Mouse (Mus musculus): ENCODE results near the gene Snhg11. TPM values are rescaled to one million over a fixed set of nuclear protein-coding genes. Genes with fewer than 3 reads are reported as not detected.

The Snhg11 gene
- total RNA-seq (2021): under 1 TPM in 1 of 2 experiments, not detected in 1; 0.05 TPM
- polyA plus RNA-seq (2012; rRNA removed): 0.55 and 1.1 TPM in 2 replicates
- long read RNA-seq: 0 reads

DNA sequence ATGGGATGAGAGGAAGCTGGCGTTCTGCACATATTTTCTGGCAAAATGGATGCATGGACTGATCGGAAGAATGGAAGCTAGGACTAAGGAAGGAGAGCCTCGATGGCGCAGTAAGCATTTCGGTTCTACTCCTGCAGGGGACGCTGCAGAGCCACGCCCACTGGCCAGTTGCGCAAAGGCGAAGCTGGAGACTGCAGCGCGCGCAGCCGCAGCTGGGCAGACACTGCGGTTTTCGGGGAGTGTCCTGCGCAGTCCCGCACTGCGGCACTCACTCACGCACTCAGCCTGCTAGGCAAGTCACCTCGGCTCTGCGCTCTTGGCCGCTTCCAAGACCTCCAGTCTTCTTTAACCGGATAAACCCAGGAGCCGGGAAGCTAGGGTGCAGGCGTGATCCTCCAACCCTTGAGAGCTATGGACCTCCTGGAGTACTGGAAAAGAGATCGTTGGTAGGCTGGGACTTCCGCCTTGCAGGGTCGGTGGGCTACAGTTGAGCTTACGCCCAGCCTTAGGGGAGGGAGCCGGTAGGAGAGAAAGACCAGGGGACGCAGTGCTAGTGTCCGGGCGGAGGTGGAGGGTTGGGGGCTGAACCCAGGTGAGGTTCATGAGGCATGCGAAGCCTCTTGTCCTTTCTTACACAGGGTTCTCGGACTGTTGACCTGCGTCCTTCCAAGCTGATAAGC lies at the start of gene Snhg11:
TSS of gene Snhg11 (plus strand) at position 196 of the 680 bp plus-strand sequence.
- WGBS: 4% methylated on average over 36 of the region's 36 CpGs
- Histone ChIP-seq H3K4me1 (ENCODE audit: control insufficient read depth, insufficient read depth, low read length) (no peaks in the 10 kb centered on the region), H3K9ac (ENCODE audit: low read depth, low read length) (no peak within 1 kb of the TSS), H3K36me3 (ENCODE audit: control insufficient read depth, insufficient read depth, low read length) (no peaks in the 10 kb centered on the region), H3K27me3 (ENCODE audit: control insufficient read depth, insufficient read depth, low read length) (peaks cover 6% of the 10 kb centered on the region), H3K4me3 (no peak within 1 kb of the TSS), H3K79me2 (replicated peaks; ENCODE audit: control insufficient read depth, insufficient read depth, low read length) (no peaks in the 10 kb centered on the region), H3K27ac (no peak within 1 kb of the TSS)
- TF ChIP-seq CTCF (IDR thresholded peaks at IDR 0.05) (peak; percentile 14; the same call in 1 of the 2 replicates), POLR2A (IDR thresholded peaks at IDR 0.05; ENCODE audit: insufficient read depth, low read depth, low read length) (no peak)
- no peak for DNase-seq
- intact Hi-C loops (cut with DNase I): no loop called here

DNA sequence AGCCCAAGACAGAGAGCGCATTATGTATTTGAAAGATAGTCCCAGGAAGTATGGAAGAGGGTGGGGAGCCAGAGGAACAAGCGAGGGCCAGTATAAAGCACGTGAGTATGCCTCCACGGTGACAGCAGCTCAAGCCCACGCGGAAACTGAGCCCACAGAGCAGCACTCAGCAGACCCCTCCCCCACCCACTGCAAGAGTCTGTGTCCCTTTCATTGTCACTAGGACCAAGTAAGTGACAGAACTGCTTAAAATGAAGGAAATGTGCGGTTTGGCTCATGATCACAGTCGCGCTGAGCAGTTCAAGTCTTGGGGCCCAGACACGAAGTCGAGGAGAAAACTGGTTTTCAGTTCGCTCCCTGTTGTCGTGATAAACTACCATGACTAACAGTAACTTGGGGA lies 41.1 kb upstream of the Snhg11 start:
- Histone ChIP-seq H3K27ac (no peak overlapping the region), H3K27me3 (ENCODE audit: control insufficient read depth, insufficient read depth, low read length) (no peaks in the 10 kb centered on the region), H3K4me3 (no peak overlapping the region), H3K9ac (ENCODE audit: low read depth, low read length) (no peak overlapping the region), H3K79me2 (replicated peaks; ENCODE audit: control insufficient read depth, insufficient read depth, low read length) (no peaks in the 10 kb centered on the region), H3K4me1 (ENCODE audit: control insufficient read depth, insufficient read depth, low read length) (no peaks in the 10 kb centered on the region), H3K36me3 (ENCODE audit: control insufficient read depth, insufficient read depth, low read length) (no peaks in the 10 kb centered on the region)
- no peak for DNase-seq
- no peak for TF ChIP-seq CTCF (IDR thresholded peaks at IDR 0.05)
- TF ChIP-seq EP300 (IDR thresholded peaks at IDR 0.05; ENCODE audit: insufficient read depth, low read depth, low read length): no peak
- no peak for TF ChIP-seq POLR2A (IDR thresholded peaks at IDR 0.05; ENCODE audit: insufficient read depth, low read depth, low read length)
- intact Hi-C loops (cut with DNase I): no loop called here
- 85% methylated on average over 13 of the region's 13 CpGs for WGBS

DNA sequence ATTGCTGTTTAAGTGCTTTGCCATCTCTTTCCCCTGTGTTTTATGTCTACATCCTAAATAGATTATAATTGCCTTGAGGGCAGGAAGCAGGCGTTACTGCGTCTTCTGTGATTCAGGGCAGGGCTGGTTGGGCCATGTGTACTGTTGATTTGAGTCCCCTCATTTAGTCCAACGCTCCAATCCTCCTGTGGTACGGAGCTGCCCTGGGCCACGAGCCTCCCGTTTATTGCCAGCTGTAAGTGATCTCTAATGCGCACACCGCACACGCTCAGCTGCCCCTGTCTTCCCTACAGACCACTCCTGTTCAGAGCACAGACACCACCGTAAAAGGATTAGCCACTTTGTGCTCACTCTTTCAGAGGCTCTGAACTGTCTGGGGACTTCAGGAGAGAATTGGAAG lies 37.7 kb upstream of the Snhg11 start:
- Histone ChIP-seq H3K36me3 (ENCODE audit: control insufficient read depth, insufficient read depth, low read length) (no peaks in the 10 kb centered on the region), H3K4me3 (no peak overlapping the region), H3K79me2 (replicated peaks; ENCODE audit: control insufficient read depth, insufficient read depth, low read length) (no peaks in the 10 kb centered on the region), H3K4me1 (ENCODE audit: control insufficient read depth, insufficient read depth, low read length) (no peaks in the 10 kb centered on the region), H3K27me3 (ENCODE audit: control insufficient read depth, insufficient read depth, low read length) (no peaks in the 10 kb centered on the region), H3K27ac (no peak overlapping the region), H3K9ac (ENCODE audit: low read depth, low read length) (no peak overlapping the region)
- intact Hi-C loops (cut with DNase I): loop anchor here (2.0 kb wide), 1 partner anchor 111 kb away; no protein-coding TSS in a partner anchor
- 75% methylated on average over 10 of the region's 10 CpGs for WGBS
- no peak for DNase-seq
- TF ChIP-seq CTCF (IDR thresholded peaks at IDR 0.05) (no peak), EP300 (IDR thresholded peaks at IDR 0.05; ENCODE audit: insufficient read depth, low read depth, low read length) (no peak), POLR2A (IDR thresholded peaks at IDR 0.05; ENCODE audit: insufficient read depth, low read depth, low read length) (no peak)

DNA sequence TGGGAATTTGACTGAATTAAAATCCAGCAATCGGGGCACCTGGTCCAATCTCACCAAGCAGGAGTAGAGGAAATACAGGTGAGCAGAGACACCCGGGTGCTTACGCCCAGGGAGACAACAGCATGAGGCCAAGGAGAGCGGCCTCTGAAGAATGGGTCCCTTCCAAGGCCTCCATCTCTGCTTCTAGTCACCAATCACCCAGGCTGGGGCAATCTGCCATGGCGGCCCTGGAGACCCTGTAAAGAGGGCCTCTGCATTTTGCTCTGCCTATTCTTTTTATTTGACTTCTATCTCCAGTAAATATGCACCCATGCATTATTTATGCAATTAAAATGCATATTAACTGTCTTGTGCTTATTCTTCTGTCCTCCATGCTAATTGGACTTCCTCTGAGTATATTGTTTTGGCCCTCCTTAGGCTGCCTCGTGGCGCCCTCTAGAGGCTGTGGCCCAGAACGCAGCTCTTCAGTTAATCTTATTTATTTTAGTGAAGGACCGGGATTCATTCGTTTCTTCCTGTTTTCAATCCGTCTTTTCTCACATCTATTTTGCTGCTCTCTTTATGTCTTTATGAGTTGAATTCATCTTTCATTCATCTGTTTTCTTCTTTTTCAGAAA lies 35.4 kb upstream of the Snhg11 start:
- Histone ChIP-seq H3K36me3 (ENCODE audit: control insufficient read depth, insufficient read depth, low read length) (no peaks in the 10 kb centered on the region), H3K4me1 (ENCODE audit: control insufficient read depth, insufficient read depth, low read length) (no peaks in the 10 kb centered on the region), H3K79me2 (replicated peaks; ENCODE audit: control insufficient read depth, insufficient read depth, low read length) (no peaks in the 10 kb centered on the region), H3K27ac (no peak overlapping the region), H3K4me3 (no peak overlapping the region), H3K9ac (ENCODE audit: low read depth, low read length) (no peak overlapping the region), H3K27me3 (ENCODE audit: control insufficient read depth, insufficient read depth, low read length) (no peaks in the 10 kb centered on the region)
- TF ChIP-seq POLR2A (IDR thresholded peaks at IDR 0.05; ENCODE audit: insufficient read depth, low read depth, low read length) (no peak), EP300 (IDR thresholded peaks at IDR 0.05; ENCODE audit: insufficient read depth, low read depth, low read length) (peak; percentile 55; the same call in 1 of the 2 replicates), CTCF (IDR thresholded peaks at IDR 0.05) (peak; percentile 94)
- intact Hi-C loops (cut with DNase I): loop anchor here (2.0 to 10.0 kb wide), 3 partner anchors 113 to 735 kb away; no protein-coding TSS in a partner anchor
- WGBS: 32% methylated on average over 11 of the region's 11 CpGs
- DNase-seq: peak; percentile 15 to 61

DNA sequence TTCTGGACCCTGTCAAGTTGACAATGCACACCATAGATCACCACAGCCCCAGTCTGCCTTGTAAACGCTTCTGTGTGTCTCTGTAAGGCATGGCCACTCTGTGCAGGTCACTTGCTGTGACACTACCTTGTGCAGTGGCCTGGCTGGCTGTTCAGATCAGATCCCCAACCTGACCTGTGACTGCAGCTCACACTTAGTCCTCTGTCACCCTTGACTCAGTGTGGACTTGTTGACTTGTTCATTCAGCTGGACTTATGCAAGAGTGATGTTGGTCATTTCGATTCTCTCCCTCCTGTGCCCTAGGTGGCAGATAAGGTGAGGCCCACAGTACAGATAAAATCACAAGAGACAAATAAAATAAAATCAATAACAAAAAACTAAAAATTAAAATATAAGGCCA lies 34.1 kb upstream of the Snhg11 start:
- Histone ChIP-seq H3K27ac (no peak overlapping the region), H3K9ac (ENCODE audit: low read depth, low read length) (no peak overlapping the region), H3K27me3 (ENCODE audit: control insufficient read depth, insufficient read depth, low read length) (no peaks in the 10 kb centered on the region), H3K4me3 (no peak overlapping the region), H3K36me3 (ENCODE audit: control insufficient read depth, insufficient read depth, low read length) (no peaks in the 10 kb centered on the region), H3K79me2 (replicated peaks; ENCODE audit: control insufficient read depth, insufficient read depth, low read length) (no peaks in the 10 kb centered on the region), H3K4me1 (ENCODE audit: control insufficient read depth, insufficient read depth, low read length) (no peaks in the 10 kb centered on the region)
- WGBS: 65% methylated on average over 2 of the region's 2 CpGs
- intact Hi-C loops (cut with DNase I): loop anchor here (10.0 kb wide), 2 partner anchors 297 to 737 kb away; no protein-coding TSS in a partner anchor
- no peak for DNase-seq
- TF ChIP-seq CTCF (IDR thresholded peaks at IDR 0.05) (no peak), POLR2A (IDR thresholded peaks at IDR 0.05; ENCODE audit: insufficient read depth, low read depth, low read length) (no peak), EP300 (IDR thresholded peaks at IDR 0.05; ENCODE audit: insufficient read depth, low read depth, low read length) (no peak)

DNA sequence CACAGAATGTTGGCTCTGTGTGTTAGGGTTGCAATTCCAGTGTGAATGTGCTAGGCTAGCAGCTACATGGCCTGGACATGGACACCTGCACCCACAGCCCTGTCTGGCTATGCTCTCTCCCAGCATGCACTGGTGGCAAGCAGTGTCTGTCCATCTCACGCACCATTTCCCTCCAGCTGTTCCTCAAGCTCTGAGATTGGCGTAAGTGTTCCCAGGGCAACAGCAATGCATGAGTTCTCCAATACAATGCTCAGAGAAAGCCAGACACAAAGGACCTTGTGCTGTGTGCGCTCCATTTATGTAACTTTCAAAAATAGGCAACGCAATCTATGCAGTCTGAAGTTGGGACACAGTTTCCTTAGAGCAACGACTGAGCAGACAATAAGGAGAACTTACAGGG lies 31.9 kb upstream of the Snhg11 start:
- Histone ChIP-seq H3K9ac (ENCODE audit: low read depth, low read length) (no peak overlapping the region), H3K79me2 (replicated peaks; ENCODE audit: control insufficient read depth, insufficient read depth, low read length) (no peaks in the 10 kb centered on the region), H3K27me3 (ENCODE audit: control insufficient read depth, insufficient read depth, low read length) (no peaks in the 10 kb centered on the region), H3K36me3 (ENCODE audit: control insufficient read depth, insufficient read depth, low read length) (no peaks in the 10 kb centered on the region), H3K4me1 (ENCODE audit: control insufficient read depth, insufficient read depth, low read length) (no peaks in the 10 kb centered on the region), H3K27ac (no peak overlapping the region), H3K4me3 (no peak overlapping the region)
- intact Hi-C loops (cut with DNase I): loop anchor here (10.0 kb wide), 2 partner anchors 299 to 739 kb away; no protein-coding TSS in a partner anchor
- TF ChIP-seq CTCF (IDR thresholded peaks at IDR 0.05) (no peak), EP300 (IDR thresholded peaks at IDR 0.05; ENCODE audit: insufficient read depth, low read depth, low read length) (no peak), POLR2A (IDR thresholded peaks at IDR 0.05; ENCODE audit: insufficient read depth, low read depth, low read length) (no peak)
- DNase-seq: no peak
- 79% methylated on average over 5 of the region's 5 CpGs for WGBS
